Mouse (Mus musculus) embryonic fibroblast, embryonic 13.5 days (primary cell): ENCODE results near the gene Tmem150c.

Source experiments
- CTCF ChIP-seq: IDR thresholded peaks from 2 replicates; pipeline ENCODE4 v1.5.1; 2011; ENCODE audit warnings: mild to moderate bottlenecking, control low read depth, low read length, moderate library complexity, borderline replicate concordance; ENCODE audit not compliant: insufficient read depth
- POLR2A ChIP-seq: IDR thresholded peaks from 2 replicates; pipeline ENCODE4 v1.6.1; 2011; ENCODE audit warnings: low read depth, mild to moderate bottlenecking, control low read depth, low read length, moderate library complexity

GRCm38 (mm10) chr5:100196397-100196796, 36.8 kb upstream of the Tmem150c start:
- no peak for TF ChIP-seq CTCF
- TF ChIP-seq POLR2A = no peak
